Mouse (Mus musculus): ENCODE data around the gene Nr2c2.
A peak's percentile ranks its signal among the peaks of the same experiment; 100 is the strongest.

The Nr2c2 gene

DNA sequence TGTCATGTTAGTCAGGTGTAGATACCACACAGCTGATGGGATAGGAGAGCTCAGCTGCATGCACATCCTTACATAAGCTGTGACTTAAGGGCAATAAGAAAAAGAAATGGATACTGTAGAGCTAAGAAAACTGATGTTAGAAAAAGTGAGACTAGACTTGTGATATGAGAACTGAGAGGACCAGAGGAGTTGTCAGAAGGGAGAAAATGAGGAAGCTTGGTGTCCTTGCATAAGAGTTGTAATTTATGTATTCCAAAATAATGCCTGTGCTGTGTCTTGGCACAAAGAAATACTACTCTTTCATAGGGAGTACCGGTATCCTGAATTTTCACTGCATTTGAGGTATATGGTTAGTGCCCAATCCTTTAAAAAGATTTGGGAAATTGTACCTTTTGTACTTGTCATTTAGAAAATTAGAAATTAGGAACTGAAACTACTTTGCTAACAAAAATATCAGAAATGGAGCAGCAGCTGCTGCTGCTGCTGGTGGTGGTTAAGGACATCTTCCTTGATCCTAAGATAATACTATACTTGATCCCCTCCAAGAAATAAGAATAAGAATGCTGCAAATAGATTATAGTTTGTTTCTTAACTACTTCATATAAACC, 35.8 kb downstream of the Nr2c2 start:
- DNase-seq (ENCODE audit: low read depth, low spot score) = no peak

DNA sequence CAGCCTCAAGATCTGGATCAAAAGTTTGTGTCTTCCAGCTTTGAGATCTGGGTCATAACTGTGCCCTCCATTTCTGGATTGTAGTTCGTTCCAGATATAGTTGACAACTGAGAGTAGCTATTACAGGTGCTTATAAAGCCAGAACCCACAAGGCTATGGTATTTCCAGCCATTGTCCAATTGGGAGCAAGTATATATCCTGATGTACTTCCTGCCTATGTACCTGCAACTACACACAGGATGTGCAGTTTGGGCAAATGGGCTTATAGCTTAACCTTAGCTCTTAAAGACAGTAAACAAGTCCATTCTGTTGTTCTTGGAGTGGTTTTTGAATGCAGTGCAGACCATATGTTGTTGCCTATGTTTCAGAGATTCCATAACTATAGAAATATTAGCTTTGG, 40.3 kb downstream of the Nr2c2 start:
- DNase-seq (ENCODE audit: low read depth, low spot score) = no peak

DNA sequence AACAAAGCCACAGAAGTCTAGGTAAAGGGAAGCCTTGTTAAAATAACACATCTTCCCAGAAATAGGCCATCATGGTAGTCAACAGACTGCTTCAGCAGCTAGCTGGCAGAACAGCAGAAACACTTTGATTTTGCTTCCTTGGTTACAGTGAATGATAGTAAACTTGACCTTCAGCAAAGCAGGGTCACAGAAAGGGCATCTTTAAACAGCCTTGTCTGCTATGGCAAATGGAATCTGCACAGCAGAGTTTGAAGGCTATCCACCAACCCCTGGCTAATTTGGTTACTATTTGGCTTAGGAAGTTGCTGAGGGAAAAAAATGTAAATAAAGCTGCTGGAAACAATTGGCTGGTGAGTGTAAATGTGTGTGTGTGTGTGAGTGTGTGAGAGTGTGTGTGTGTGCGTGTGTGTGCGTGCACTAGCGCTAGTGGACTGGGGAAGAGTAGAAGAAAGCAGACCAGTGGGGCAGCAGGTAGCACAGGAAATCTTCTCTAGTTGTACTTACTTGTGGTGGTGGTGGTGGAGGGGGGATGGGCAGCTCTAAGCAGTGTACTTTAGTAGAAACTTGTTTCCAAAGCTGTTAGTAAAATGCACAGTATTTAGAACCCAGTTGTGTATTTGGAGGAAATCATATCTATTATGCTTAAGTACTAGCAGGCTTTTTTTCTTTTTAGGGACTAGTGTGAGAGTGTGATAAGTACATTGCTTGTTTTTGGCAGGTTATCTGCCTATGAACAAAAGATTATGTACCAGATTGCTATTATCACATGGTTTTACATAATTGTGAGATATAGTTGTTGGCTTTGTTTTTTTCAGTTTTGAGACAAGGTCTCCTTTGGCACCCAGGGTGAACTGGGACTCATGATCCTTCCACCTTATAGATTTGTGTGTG, 41.1 kb downstream of the Nr2c2 start:
- DNase-seq (ENCODE audit: low read depth, low spot score) = no peak

DNA sequence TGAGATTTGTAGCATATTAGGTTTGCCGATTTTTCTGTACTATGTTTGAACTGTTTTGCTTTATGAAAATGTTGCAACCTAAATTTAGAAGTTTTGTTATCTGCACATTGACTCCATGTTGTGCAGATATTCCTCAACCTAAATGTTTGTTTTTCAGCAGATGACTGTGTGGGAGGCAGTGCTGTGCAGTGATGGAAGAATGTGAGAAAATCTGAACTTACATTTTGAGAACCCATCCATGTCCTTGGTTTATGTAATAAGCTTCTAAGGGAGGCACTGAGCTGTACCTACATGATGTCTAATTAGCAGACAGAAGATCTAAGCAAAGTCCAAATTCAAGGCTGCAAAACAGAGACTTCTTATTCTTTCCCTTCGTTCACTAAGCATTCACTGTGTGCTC, 42.4 kb downstream of the Nr2c2 start:
- no peak for DNase-seq (ENCODE audit: low read depth, low spot score)

DNA sequence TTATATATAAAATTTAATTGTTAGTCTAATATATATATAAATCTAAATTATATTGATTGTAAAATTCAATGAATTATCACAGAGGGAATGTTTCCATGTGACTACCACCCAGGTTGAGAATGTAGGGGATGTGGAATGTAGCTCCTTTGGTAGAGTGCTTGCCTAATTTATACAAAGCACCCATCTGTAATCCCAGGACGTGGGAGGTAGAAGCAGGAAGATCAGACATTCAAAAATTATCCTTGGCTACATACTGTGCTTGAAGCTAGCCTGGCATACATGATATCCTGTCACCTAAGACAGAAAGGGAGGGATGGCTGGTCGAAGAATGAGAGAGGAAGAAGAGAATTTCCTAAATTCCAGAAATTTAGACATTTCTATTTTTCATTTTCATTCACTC, 45.2 kb downstream of the Nr2c2 start:
- DNase-seq (ENCODE audit: low read depth, low spot score) = no peak

DNA sequence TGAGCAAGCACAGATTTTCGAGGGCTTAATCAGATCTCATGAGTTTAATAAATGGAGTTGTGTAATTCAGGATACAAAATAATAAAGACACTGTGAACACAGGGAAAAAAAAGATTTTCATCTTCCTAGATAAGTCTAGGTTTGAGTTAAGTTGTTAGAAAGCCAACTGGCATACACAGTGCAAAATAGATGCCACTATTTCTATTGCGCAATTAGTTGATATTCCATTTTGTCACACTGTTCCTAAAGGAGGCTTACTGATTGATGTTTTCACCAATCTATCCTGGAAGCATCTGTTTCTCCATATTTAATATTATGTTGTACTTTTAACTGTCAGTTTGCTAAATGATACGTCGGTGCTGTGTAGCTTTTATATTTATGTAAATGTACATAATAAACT, 54.7 kb downstream of the Nr2c2 start:
- DNase-seq (ENCODE audit: low read depth, low spot score) = no peak

DNA sequence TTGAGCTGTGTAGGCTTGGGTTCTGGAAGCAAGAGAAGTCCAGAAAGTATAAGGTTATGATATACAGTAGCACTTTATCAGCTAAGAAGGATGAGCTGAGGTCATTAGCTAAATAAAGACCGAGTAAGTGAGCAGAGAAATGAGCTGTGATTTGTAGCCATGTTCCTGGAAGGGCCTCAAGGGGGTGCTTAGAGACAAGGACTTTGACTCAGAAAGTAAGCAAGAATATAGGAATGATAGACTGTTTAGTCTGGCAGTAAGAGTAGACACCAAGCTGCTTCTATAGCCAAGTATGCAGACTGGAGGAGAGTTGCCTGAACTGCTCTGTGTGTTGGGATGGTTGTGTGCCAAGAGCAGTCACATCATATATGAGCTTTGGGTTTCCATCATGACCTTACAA, 62.6 kb downstream of the Nr2c2 start:
- DNase-seq (ENCODE audit: low read depth, low spot score) = no peak

DNA sequence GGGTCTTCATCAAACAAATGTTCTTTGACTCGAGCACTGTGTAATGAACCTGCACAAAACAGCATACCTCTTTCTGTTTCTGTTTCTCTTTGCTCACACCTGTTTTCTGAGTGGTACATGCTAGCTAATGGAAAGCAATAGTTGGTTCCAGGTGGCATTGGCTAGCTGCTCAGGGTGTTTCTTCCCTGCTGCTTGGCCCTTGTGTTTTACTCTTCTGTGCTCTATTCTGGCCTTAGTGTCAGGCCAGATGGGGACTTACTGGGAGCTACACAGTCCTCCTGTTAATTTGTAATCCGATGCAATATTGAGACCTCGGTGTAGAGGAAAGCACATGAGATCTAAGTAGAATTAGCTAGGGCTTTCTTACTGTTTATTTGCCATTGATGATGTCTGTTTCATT, 67.6 kb downstream of the Nr2c2 start:
- DNase-seq (ENCODE audit: low read depth, low spot score) = no peak

DNA sequence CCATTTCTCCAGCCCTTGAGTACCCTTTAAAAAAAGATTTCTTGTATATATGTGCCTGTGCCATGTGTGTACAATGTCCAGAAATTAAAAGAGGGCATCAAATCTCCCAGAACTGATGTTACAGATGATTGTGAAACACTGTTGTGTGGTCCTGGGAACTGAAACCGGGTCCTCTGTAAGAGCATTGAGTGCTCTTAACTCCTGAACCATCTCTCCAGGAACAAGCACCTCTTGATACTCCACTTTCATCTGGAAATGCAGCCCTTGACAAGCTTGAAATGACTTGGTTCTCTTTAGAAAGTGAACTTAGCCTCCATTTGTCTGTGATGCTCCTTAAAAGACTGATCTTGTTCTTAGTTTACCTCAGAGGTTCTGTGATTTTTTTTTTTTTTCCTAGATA, 71.5 kb downstream of the Nr2c2 start:
- DNase-seq (ENCODE audit: low read depth, low spot score) = no peak

DNA sequence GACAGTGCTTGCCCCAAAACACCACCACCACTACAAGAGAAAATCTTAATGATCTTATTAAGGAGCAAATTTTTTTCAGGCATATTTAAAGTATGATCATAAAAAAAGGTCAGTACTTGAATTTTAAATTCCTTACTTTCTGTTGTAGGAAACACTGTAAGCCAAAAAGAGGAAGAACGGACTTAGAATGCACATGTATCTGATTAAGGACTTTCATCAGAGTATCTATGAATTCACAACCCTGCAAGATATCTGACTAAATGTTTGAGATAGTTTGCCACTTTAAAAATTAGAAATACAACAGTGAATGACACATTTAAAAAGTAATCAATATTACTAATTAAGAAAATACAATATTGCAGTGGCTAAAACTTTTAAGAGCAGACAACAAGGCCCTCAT, 85.3 kb downstream of the Nr2c2 start:
- no peak for DNase-seq (ENCODE audit: low read depth, low spot score)

DNA sequence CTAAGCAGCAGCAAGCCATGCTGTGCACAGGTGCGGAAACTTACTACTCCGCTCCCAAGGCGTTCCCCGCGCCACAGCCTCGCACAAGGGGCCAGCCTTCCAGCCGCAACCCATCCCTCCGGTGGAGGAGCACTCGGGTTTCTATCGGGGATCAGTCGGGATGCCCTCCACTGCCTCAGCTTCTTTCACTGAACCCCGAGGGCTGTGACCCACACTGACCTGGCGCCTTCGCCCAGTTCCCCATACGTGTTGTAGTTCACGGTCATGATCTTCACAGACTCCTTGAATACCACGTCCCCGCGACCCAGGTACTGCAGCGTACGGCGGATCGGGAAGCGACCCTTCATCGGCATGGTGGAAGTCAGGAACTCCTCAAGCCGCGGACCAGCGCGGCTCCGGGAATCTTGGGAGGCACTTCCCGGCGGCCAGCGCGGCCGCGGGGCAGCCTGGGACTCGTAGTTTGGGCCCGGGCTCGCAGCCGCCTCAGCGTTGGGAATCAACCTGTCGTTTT, 92.5 kb downstream of the Nr2c2 start, which contains the start of gene Mrps25:
Mrps25 (minus strand) TSS at position 413 of the 511 bp plus-strand sequence.
- peak; percentile 78 for DNase-seq (ENCODE audit: low read depth, low spot score)

DNA sequence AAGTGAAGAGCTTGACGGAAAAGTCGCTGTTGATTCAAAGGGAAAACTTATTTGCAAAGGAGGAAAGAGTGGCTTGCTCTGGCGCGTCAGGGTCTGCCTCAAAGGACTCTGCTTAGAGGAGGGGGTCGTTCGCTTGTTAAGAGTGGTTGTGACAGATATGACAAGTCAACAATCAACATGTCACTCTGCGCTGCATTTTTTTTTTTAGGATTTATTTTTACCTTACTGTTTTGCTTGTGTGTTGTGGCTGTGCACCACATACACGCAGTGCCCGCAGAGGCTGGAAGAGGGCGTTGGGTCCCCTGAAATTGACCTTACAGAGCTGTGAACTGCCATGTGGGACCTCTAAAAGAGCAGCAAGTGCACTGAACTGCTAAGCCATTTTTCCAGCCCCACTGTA, 93.0 kb downstream of the Nr2c2 start:
- DNase-seq (ENCODE audit: low read depth, low spot score) = no peak

DNA sequence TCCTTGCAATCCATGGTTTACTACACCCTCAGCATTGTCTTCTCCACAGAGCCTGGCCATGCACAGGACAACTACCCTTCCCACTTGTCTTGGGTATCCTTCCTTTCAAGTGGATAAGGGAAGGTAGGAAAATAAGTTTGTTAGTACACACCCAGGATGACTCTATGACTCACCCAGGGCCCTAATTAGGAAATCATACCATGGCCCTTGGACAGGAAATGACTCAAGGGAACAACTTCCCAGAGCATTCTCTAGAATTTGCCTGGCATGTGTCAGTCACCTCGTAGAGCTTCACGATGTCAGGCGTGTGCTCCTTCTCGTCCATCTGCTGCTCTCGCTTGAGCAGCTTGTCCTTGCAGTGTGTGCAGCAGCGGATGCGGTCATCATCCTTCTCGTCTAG, 108.2 kb downstream of the Nr2c2 start:
- no peak for DNase-seq (ENCODE audit: low read depth, low spot score)

DNA sequence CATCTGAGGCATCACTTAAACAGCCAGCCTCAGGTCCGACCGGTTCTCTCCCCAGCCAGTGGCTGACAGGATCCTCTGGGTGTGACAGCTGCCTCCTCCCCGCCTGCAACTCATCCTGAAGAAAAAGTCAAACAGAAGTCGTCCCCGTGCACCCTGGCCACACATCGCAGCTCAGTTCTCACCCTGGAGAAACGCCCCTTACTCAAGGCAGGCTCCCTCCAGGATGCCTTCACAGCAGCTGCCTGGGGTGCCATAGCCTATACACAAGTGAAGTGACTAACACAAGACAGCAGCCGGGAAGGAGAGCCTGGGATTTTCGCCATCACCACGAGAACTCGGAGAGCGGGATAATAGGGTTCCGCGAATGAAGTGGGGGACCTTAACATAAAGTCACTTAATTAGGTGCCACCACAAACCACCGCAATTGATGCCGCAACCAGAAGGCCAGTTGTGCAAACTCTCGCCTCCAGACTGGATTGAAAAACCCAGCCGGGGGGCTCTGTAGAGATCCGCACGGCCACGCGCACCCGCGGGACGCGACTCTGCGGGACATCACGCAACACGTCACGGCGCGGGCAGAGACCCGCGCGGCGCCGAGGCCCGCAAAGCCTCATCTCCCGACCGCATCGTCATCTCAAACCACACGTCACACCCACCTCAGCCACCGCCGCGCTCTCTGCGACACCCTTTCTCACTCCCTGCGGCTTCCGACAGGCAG, 123.0 kb downstream of the Nr2c2 start:
- no peak for DNase-seq (ENCODE audit: low read depth, low spot score)

DNA sequence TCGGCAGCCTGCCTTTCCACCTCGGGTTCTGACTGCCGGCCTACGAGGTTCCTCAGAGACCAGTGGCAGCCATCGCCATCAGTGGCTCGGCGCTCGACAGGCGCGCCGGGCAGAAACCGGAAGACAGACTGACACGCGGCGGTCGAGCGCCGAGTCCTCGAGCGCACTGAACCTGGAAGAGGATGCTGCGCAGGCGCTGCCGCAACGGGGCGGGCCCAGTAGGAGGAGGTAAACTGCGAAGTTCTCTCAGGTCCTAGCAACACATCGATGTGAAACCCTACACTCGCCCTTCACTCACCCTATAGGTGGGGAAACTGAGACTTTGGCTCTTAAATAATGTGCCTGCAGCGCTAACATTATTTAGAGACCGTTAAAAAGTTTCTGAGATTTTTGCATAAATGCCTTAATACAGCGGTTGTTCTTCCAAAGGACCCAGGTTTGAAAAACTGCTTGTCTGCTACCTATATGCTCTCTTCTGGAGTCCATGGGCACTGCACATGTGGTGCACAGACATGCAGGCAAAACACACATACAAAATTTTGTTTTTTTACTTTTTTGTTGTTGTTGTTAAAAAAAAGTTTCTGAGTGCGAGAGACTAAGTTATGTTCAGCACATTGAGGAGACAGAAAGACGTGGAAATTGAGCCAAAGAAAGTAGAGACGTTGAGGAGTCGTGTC, 123.7 kb downstream of the Nr2c2 start, which contains the start of gene Rbsn:
Rbsn (minus strand) TSS at position 153 of the 677 bp plus-strand sequence.
- peak; percentile 94 for DNase-seq (ENCODE audit: low read depth, low spot score)

DNA sequence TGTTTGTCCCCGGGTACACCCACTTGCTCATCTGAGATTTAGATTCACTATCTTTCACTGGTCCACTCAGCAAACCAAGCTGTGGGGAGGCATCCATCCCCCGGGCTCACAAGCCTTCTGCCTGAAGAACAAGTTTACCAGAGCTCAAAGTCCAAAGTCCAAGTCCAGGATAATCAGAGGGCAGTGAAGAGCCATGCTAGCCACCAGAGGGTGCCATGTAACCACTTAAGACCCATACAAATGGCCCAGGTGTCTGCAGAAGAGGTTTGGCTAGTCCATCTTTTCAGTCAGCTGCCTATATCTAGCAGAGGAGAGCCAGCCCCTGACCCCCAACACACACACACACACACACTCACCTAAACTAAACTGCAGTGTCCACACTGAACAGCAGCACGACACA, 128.3 kb downstream of the Nr2c2 start:
- DNase-seq (ENCODE audit: low read depth, low spot score) = peak; percentile 43

DNA sequence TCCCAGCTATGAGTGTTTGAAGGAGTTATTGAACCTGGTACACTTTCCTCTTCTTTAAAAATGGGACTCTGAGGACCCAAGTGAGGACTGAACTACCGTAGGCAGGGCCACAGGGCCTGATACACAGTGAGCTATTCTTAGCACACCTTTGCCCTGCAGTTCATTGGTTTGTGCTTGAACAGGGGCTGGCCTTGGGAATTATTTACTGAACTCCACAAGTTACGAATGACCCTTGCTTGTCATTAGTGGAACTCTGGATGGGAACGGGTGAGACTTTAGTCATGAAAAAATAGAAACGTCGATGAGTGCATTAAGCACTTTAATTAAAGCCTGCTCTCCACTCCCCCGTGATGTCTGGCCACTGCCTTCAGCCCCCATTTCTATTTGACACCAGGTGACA, 130.4 kb downstream of the Nr2c2 start:
- DNase-seq (ENCODE audit: low read depth, low spot score) = no peak

DNA sequence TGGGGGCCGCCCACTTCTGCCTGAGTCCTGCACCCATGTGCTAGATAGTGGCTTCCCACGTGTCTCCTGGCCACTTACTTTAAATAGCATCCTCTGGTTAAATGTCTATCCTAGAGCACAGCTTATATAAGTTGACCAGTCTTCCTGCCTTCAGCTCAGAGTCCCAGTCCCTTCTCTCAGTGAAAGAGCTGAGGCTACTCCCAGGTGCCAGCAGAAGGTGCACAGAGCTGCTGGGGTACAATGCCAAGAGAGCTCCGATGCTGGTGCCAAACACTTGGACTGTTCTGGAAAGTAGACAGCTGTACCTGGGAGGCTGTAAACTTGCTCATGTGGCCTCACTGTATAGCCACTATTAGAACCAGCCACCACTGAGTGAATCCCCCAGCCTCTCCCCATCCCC, 130.8 kb downstream of the Nr2c2 start:
- no peak for DNase-seq (ENCODE audit: low read depth, low spot score)
